Mouse (Mus musculus): ENCODE data around the gene Med18. TPM values are rescaled to one million over a fixed set of nuclear protein-coding genes. Genes with fewer than 3 reads are reported as not detected.

Med18 gene
- 6.7 and 10.4 TPM in 2 replicates for polyA plus RNA-seq (2012; rRNA removed)

DNA sequence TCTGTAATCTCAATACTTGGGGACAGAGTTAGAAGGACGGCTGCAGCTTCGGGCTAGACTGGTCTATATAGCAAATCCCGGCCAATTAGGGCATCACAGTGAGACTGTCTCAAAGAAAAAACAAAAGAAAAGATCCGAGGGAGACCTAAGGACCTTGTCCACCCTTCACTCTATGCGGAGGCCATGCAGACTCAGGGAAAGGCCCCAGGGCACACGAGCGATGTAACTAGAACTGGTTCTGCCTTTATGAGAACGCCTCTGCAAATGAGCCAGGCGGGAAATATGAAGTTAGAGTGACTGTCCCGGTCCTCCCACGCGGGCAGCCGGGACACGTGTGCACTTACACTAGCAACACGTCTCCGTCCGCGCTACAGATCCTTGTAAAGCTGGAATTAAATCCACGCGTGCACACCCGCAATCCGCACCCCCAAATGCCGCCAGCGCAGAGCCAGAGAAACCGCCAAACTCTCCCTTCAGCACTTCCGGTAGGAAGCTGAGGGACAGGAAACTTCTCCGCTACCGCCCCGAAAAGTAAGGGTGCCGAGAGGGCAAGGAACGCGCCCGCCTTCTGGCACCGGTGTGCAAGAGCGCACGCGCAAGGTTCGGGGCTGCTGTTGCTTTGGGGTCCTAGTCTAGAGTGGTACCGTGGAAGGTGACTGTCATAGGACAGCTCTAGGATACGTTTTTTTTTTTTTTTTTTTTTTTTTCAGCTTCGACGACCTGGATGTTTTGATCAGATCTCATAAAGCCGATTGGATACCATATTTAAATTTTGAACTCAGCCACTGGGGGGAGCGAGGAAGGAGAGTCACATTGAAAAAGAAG, at the start of gene Med18:
TSS of gene Med18 (minus strand) at position 492 of the 825 bp plus-strand sequence.
- Histone ChIP-seq H3K27me3 (ENCODE audit: control insufficient read depth, insufficient read depth, low read length) (no peaks in the 10 kb centered on the region), H3K4me1 (replicated peaks; ENCODE audit: control insufficient read depth, insufficient read depth, low read length) (peaks cover 7% of the 10 kb centered on the region), H3K4me3 (ENCODE audit: control insufficient read depth, insufficient read depth, low read length) (peak within 1 kb of the TSS; percentile 95), H3K36me3 (ENCODE audit: control insufficient read depth, insufficient read depth, low read length) (peaks cover 18% of the 10 kb centered on the region), H3K27ac (ENCODE audit: control insufficient read depth, insufficient read depth, low read length) (peak within 1 kb of the TSS; percentile 22; the same call in 1 of the 2 replicates)
- DNase-seq = peak; percentile 96
- TF ChIP-seq CTCF (IDR thresholded peaks at IDR 0.05; ENCODE audit: borderline replicate concordance, control insufficient read depth, extremely low read depth, insufficient read depth, low read length, poor library complexity) = peak; percentile 51; the same call in 1 of the 2 replicates
- peak; percentile 55; the same call in 1 of the 2 replicates for TF ChIP-seq POLR2A (IDR thresholded peaks at IDR 0.05; ENCODE audit: control insufficient read depth, extremely low read depth, insufficient read depth, low read length, poor library complexity)
- WGBS = under 1% methylated on average over 44 of the region's 44 CpGs

DNA sequence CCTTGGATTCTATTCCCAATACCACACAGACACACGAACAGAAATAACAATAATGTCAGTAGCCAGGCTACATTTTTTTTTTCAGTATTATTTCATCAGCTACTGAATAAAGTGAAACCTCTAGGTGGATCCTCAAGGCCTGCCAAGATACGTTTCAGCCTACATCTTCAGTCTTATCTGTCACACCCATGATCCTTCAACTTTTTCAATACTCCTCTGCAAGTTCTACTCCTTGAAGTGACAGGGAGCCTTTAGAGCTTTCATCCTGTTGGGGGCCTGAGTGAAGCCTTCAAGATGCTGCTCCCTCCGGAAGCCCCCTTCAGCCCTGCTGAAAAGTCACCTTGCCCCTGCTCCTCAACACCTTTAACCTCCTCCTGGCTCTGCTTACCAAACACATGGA, 48.4 kb upstream of the Med18 start:
- Histone ChIP-seq H3K27ac (ENCODE audit: control insufficient read depth, insufficient read depth, low read length) (no peak overlapping the region), H3K27me3 (ENCODE audit: control insufficient read depth, insufficient read depth, low read length) (no peaks in the 10 kb centered on the region), H3K36me3 (ENCODE audit: control insufficient read depth, insufficient read depth, low read length) (no peaks in the 10 kb centered on the region), H3K4me1 (replicated peaks; ENCODE audit: control insufficient read depth, insufficient read depth, low read length) (peaks cover 12% of the 10 kb centered on the region), H3K4me3 (ENCODE audit: control insufficient read depth, insufficient read depth, low read length) (no peak overlapping the region)
- DNase-seq = no peak
- no peak for TF ChIP-seq CTCF (IDR thresholded peaks at IDR 0.05; ENCODE audit: borderline replicate concordance, control insufficient read depth, extremely low read depth, insufficient read depth, low read length, poor library complexity)
- no peak for TF ChIP-seq POLR2A (IDR thresholded peaks at IDR 0.05; ENCODE audit: control insufficient read depth, extremely low read depth, insufficient read depth, low read length, poor library complexity)
- WGBS = 97% methylated on average over 3 of the region's 3 CpGs

DNA sequence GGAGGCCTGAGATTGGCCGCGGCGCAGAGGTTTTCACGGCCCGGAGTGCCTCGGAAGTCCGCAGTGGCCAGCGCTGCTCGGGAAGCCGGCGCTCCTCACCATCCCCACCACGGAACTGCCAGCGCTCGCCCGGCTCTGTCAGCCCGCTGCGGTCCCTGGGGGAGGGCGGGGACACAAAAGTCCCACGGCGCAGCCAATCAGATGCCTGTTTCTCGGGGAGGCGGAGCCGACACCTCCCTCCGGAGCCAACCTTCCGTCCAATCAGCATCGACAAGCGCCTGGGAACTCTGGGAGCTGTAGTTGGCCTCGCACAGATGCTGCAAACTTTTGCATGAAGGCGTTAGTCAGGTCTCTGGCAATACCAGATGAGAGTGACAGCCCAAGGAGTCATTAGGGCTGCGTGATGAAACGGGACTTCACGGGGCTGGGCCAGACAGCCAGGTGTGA, 46.7 kb upstream of the Med18 start, which contains the start of gene Sesn2:
TSS of gene Sesn2 (minus strand) at position 150 of the 447 bp plus-strand sequence.
- DNase-seq = peak; percentile 98
- H3K4me1 ChIP-seq (replicated peaks; ENCODE audit: control insufficient read depth, insufficient read depth, low read length) = peaks cover 12% of the 10 kb centered on the region
- no peaks in the 10 kb centered on the region for H3K36me3 ChIP-seq (ENCODE audit: control insufficient read depth, insufficient read depth, low read length)
- peak within 1 kb of the TSS; percentile 73 for H3K4me3 ChIP-seq (ENCODE audit: control insufficient read depth, insufficient read depth, low read length)
- no peaks in the 10 kb centered on the region for H3K27me3 ChIP-seq (ENCODE audit: control insufficient read depth, insufficient read depth, low read length)
- TF ChIP-seq POLR2A (IDR thresholded peaks at IDR 0.05; ENCODE audit: control insufficient read depth, extremely low read depth, insufficient read depth, low read length, poor library complexity) = peak; percentile 98
- 0 out of 2 replicates have a peak, but pooled peaks have one; percentile 26 for TF ChIP-seq CTCF (IDR thresholded peaks at IDR 0.05; ENCODE audit: borderline replicate concordance, control insufficient read depth, extremely low read depth, insufficient read depth, low read length, poor library complexity)
- WGBS = under 1% methylated on average over 32 of the region's 32 CpGs
- H3K27ac ChIP-seq (ENCODE audit: control insufficient read depth, insufficient read depth, low read length) = no peak within 1 kb of the TSS

DNA sequence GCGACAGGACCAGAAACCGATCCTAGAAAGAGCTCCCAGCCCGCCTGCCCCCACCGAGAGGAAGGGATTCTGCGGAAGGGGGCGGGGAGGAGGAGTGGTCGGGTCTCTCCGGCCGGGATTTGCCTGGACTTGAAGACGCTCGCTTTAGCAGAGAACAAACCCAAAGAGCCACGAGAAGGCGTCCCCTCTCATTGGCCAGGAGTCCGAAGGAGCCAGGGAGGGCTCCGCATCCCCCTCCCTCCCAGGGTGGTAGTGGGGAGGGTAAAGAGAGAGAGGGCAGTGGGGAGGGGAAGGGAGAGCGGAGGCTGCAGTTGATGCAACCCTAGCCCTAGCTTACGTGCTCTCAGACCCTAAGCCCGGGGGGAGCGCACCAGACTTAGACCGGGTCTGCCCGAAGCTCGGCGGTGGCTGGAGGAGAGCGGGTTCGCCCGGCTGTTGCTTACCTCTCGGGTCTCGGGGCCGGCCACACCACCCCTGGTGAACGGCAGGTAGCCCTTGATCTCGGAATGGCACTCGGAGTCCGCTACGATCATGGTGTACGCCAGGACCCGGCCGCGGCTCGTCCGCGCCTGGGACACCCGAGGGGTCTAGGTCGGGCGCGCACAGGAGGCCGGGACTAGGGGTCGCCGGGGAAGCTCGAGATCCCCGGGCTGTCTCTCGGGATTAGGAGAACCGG, 46.0 kb upstream of the Med18 start:
- Histone ChIP-seq H3K27me3 (ENCODE audit: control insufficient read depth, insufficient read depth, low read length) (no peaks in the 10 kb centered on the region), H3K4me3 (ENCODE audit: control insufficient read depth, insufficient read depth, low read length) (peak overlapping the region; percentile 73), H3K27ac (ENCODE audit: control insufficient read depth, insufficient read depth, low read length) (no peak overlapping the region), H3K36me3 (ENCODE audit: control insufficient read depth, insufficient read depth, low read length) (no peaks in the 10 kb centered on the region), H3K4me1 (replicated peaks; ENCODE audit: control insufficient read depth, insufficient read depth, low read length) (peaks cover 12% of the 10 kb centered on the region)
- TF ChIP-seq POLR2A (IDR thresholded peaks at IDR 0.05; ENCODE audit: control insufficient read depth, extremely low read depth, insufficient read depth, low read length, poor library complexity) = no peak
- no peak for TF ChIP-seq CTCF (IDR thresholded peaks at IDR 0.05; ENCODE audit: borderline replicate concordance, control insufficient read depth, extremely low read depth, insufficient read depth, low read length, poor library complexity)
- under 1% methylated on average over 52 of the region's 52 CpGs for WGBS
- peak; percentile 41 for DNase-seq

DNA sequence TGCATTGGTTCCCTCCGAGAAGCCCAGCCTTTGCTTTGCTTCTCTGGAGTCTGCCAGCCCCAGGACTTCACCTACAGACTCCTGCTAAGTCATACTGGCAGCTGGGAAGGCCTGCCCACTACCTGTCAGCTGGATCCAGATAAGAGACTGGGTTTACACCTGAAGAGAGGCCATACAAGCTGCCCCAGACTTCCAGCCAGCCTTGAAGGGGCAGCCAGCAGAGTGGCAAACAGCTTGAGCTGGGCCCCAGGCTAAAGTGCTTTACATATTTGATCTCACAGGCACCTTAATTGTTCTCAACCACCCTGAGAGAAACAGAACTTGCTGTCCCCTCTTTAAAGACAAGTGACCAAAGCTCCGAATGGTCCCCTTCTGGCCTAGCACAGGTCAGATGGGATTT, 43.5 kb upstream of the Med18 start:
- H3K27ac ChIP-seq (ENCODE audit: control insufficient read depth, insufficient read depth, low read length) = no peak overlapping the region

DNA sequence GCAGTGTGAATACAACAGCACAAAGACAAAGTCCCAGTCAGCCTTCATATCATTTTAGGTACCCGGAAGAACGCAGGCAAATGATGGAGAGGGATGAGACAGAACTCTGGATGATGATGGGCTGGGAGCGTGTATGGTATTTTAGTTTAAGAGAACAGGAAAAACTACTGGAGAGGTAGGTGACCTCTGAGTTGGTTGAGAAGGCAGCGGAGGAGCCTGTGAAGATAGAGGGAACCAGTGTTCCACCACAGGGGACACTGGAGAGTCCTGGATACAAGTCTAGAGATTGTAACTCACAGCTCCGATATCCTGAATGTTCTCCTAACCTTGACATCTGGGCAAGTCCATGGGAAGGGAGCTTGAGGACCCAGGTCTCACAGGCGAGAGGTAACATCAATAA, 42.5 kb upstream of the Med18 start:
- Histone ChIP-seq H3K27me3 (ENCODE audit: control insufficient read depth, insufficient read depth, low read length) (no peaks in the 10 kb centered on the region), H3K4me1 (replicated peaks; ENCODE audit: control insufficient read depth, insufficient read depth, low read length) (peaks cover 12% of the 10 kb centered on the region), H3K27ac (ENCODE audit: control insufficient read depth, insufficient read depth, low read length) (no peak overlapping the region), H3K36me3 (ENCODE audit: control insufficient read depth, insufficient read depth, low read length) (no peaks in the 10 kb centered on the region), H3K4me3 (ENCODE audit: control insufficient read depth, insufficient read depth, low read length) (no peak overlapping the region)
- TF ChIP-seq POLR2A (IDR thresholded peaks at IDR 0.05; ENCODE audit: control insufficient read depth, extremely low read depth, insufficient read depth, low read length, poor library complexity) (no peak), CTCF (IDR thresholded peaks at IDR 0.05; ENCODE audit: borderline replicate concordance, control insufficient read depth, extremely low read depth, insufficient read depth, low read length, poor library complexity) (no peak)
- no peak for DNase-seq
- WGBS = 93% methylated on average over 6 of the region's 6 CpGs

More for the DNA sequence above, 43.5 kb upstream of the Med18 start:
- H3K27me3 ChIP-seq (ENCODE audit: control insufficient read depth, insufficient read depth, low read length) = no peaks in the 10 kb centered on the region
- peaks cover 12% of the 10 kb centered on the region for H3K4me1 ChIP-seq (replicated peaks; ENCODE audit: control insufficient read depth, insufficient read depth, low read length)
- TF ChIP-seq CTCF (IDR thresholded peaks at IDR 0.05; ENCODE audit: borderline replicate concordance, control insufficient read depth, extremely low read depth, insufficient read depth, low read length, poor library complexity) = no peak
- TF ChIP-seq POLR2A (IDR thresholded peaks at IDR 0.05; ENCODE audit: control insufficient read depth, extremely low read depth, insufficient read depth, low read length, poor library complexity) = no peak
- no peak overlapping the region for H3K4me3 ChIP-seq (ENCODE audit: control insufficient read depth, insufficient read depth, low read length)
- no peak for DNase-seq
- WGBS = 94% methylated on average over 2 of the region's 2 CpGs
- no peaks in the 10 kb centered on the region for H3K36me3 ChIP-seq (ENCODE audit: control insufficient read depth, insufficient read depth, low read length)

Data from thymus, adult 2 months (tissue).